Mouse (Mus musculus): ENCODE results near the gene Cldn16. TPM values are rescaled to one million over a fixed set of nuclear protein-coding genes. Genes with fewer than 3 reads are reported as not detected.

The Cldn16 gene
- polyA plus RNA-seq, 1 experiment from 2014 or later = not detected

- no peak for ATAC-seq
- 77% methylated on average over 3 of the region's 3 CpGs for WGBS
Observed at GRCm38 (mm10) chr16:26500738-26501137, 37.8 kb downstream of the Cldn16 start.

GRCm38 (mm10) chr16:26504961-26505360, 42.0 kb downstream of the Cldn16 start:
- Histone ChIP-seq H3K36me3 (ENCODE audit: control insufficient read depth, insufficient read depth) (no peaks in the 10 kb centered on the region), H3K4me1 (replicated peaks; ENCODE audit: control insufficient read depth, insufficient read depth, low read length) (no peaks in the 10 kb centered on the region), H3K27me3 (replicated peaks; ENCODE audit: control insufficient read depth, insufficient read depth, low read length) (no peaks in the 10 kb centered on the region), H3K9ac (ENCODE audit: low read depth, low read length) (no peak overlapping the region), H3K4me2 (replicated peaks; ENCODE audit: low read depth) (no peak overlapping the region), H3K4me3 (ENCODE audit: low read depth, low read length) (no peak overlapping the region), H3K9me3 (ENCODE audit: control insufficient read depth) (no peaks in the 10 kb centered on the region), H3K27ac (ENCODE audit: low read depth, low read length) (no peak overlapping the region)
- no peak for ATAC-seq
- WGBS = 73% methylated on average over 4 of the region's 4 CpGs
- TF ChIP-seq CTCF (IDR thresholded peaks at IDR 0.05; ENCODE audit: low read depth) = no peak

More at GRCm38 (mm10) chr16:26500738-26501137, 37.8 kb downstream of the Cldn16 start:
- H3K9ac ChIP-seq (ENCODE audit: low read depth, low read length) = no peak overlapping the region
- H3K4me1 ChIP-seq (replicated peaks; ENCODE audit: control insufficient read depth, insufficient read depth, low read length) = no peaks in the 10 kb centered on the region
- no peaks in the 10 kb centered on the region for H3K9me3 ChIP-seq (ENCODE audit: control insufficient read depth)
- H3K36me3 ChIP-seq (ENCODE audit: control insufficient read depth, insufficient read depth) = no peaks in the 10 kb centered on the region
- TF ChIP-seq CTCF (IDR thresholded peaks at IDR 0.05; ENCODE audit: low read depth) = no peak
- H3K4me3 ChIP-seq (ENCODE audit: low read depth, low read length) = no peak overlapping the region
- H3K4me2 ChIP-seq (replicated peaks; ENCODE audit: low read depth) = no peak overlapping the region
- H3K27me3 ChIP-seq (replicated peaks; ENCODE audit: control insufficient read depth, insufficient read depth, low read length) = no peaks in the 10 kb centered on the region
- H3K27ac ChIP-seq (ENCODE audit: low read depth, low read length) = no peak overlapping the region

- 40% methylated on average over 2 of the region's 2 CpGs for WGBS
- Histone ChIP-seq H3K4me1 (replicated peaks; ENCODE audit: control insufficient read depth, insufficient read depth, low read length) (no peaks in the 10 kb centered on the region), H3K36me3 (ENCODE audit: control insufficient read depth, insufficient read depth) (no peaks in the 10 kb centered on the region), H3K9ac (ENCODE audit: low read depth, low read length) (no peak overlapping the region), H3K9me3 (ENCODE audit: control insufficient read depth) (no peaks in the 10 kb centered on the region), H3K4me3 (ENCODE audit: low read depth, low read length) (no peak overlapping the region), H3K4me2 (replicated peaks; ENCODE audit: low read depth) (no peak overlapping the region), H3K27me3 (replicated peaks; ENCODE audit: control insufficient read depth, insufficient read depth, low read length) (no peaks in the 10 kb centered on the region), H3K27ac (ENCODE audit: low read depth, low read length) (no peak overlapping the region)
- ATAC-seq = no peak
- peak; percentile 68 for TF ChIP-seq CTCF (IDR thresholded peaks at IDR 0.05; ENCODE audit: low read depth)
Observed at GRCm38 (mm10) chr16:26519596-26519995, 56.7 kb downstream of the Cldn16 start.

- ATAC-seq = no peak
- Histone ChIP-seq H3K4me1 (replicated peaks; ENCODE audit: control insufficient read depth, insufficient read depth, low read length) (no peaks in the 10 kb centered on the region), H3K4me3 (ENCODE audit: low read depth, low read length) (no peak overlapping the region), H3K9me3 (ENCODE audit: control insufficient read depth) (no peaks in the 10 kb centered on the region), H3K36me3 (ENCODE audit: control insufficient read depth, insufficient read depth) (no peaks in the 10 kb centered on the region), H3K27ac (ENCODE audit: low read depth, low read length) (no peak overlapping the region), H3K9ac (ENCODE audit: low read depth, low read length) (no peak overlapping the region), H3K4me2 (replicated peaks; ENCODE audit: low read depth) (no peak overlapping the region), H3K27me3 (replicated peaks; ENCODE audit: control insufficient read depth, insufficient read depth, low read length) (no peaks in the 10 kb centered on the region)
- WGBS = 74% methylated on average over 5 of the region's 5 CpGs
- no peak for TF ChIP-seq CTCF (IDR thresholded peaks at IDR 0.05; ENCODE audit: low read depth)
Observed at GRCm38 (mm10) chr16:26525832-26526231, 62.9 kb downstream of the Cldn16 start.

GRCm38 (mm10) chr16:26526669-26527068, 63.7 kb downstream of the Cldn16 start, which contains the start of gene Tmem207:
Gene Tmem207 (minus strand): TSS chr16:26526769.
- no peaks in the 10 kb centered on the region for H3K27me3 ChIP-seq (replicated peaks; ENCODE audit: control insufficient read depth, insufficient read depth, low read length)
- 88% methylated on average over 4 of the region's 4 CpGs for WGBS

GRCm38 (mm10) chr16:26527931-26528666, 65.2 kb downstream of the Cldn16 start:
- H3K4me2 ChIP-seq (replicated peaks; ENCODE audit: low read depth) = no peak overlapping the region
- H3K4me1 ChIP-seq (replicated peaks; ENCODE audit: control insufficient read depth, insufficient read depth, low read length) = no peaks in the 10 kb centered on the region
- 67% methylated on average over 10 of the region's 10 CpGs for WGBS
- no peak for TF ChIP-seq CTCF (IDR thresholded peaks at IDR 0.05; ENCODE audit: low read depth)
- no peaks in the 10 kb centered on the region for H3K27me3 ChIP-seq (replicated peaks; ENCODE audit: control insufficient read depth, insufficient read depth, low read length)
- no peak overlapping the region for H3K27ac ChIP-seq (ENCODE audit: low read depth, low read length)
- no peaks in the 10 kb centered on the region for H3K36me3 ChIP-seq (ENCODE audit: control insufficient read depth, insufficient read depth)
- no peak overlapping the region for H3K4me3 ChIP-seq (ENCODE audit: low read depth, low read length)
- H3K9me3 ChIP-seq (ENCODE audit: control insufficient read depth) = no peaks in the 10 kb centered on the region
- ATAC-seq = no peak
- no peak overlapping the region for H3K9ac ChIP-seq (ENCODE audit: low read depth, low read length)

More at GRCm38 (mm10) chr16:26526669-26527068, 63.7 kb downstream of the Cldn16 start, which contains the start of gene Tmem207:
- Histone ChIP-seq H3K9me3 (ENCODE audit: control insufficient read depth) (no peaks in the 10 kb centered on the region), H3K4me2 (replicated peaks; ENCODE audit: low read depth) (no peak within 1 kb of the TSS), H3K36me3 (ENCODE audit: control insufficient read depth, insufficient read depth) (no peaks in the 10 kb centered on the region), H3K4me3 (ENCODE audit: low read depth, low read length) (no peak within 1 kb of the TSS), H3K27ac (ENCODE audit: low read depth, low read length) (no peak within 1 kb of the TSS), H3K9ac (ENCODE audit: low read depth, low read length) (no peak within 1 kb of the TSS), H3K4me1 (replicated peaks; ENCODE audit: control insufficient read depth, insufficient read depth, low read length) (no peaks in the 10 kb centered on the region)
- no peak for TF ChIP-seq CTCF (IDR thresholded peaks at IDR 0.05; ENCODE audit: low read depth)
- ATAC-seq = no peak
